Mouse (Mus musculus) lung, embryonic 16.5 days (tissue): ENCODE results near the gene 1810037I17Rik. TPM values are rescaled to one million over a fixed set of nuclear protein-coding genes. Genes with fewer than 3 reads are reported as not detected.

Source experiments
- ATAC-seq: fragments of 200-750 bp; cut with Nextera tagmentation; 2 replicates; pipeline ENCODE4 v1.8.0; 2017; ENCODE audit warnings: low read depth, mild to moderate bottlenecking, moderate library complexity
- H3K27ac ChIP-seq: fragments of 300-500 bp; sonication (generic); 2 replicates; pipeline ENCODE4 v1.5.1; 2014; ENCODE audit warnings: mild to moderate bottlenecking, control low read depth, low read length
- H3K27me3 ChIP-seq: fragments of 300-500 bp; sonication (generic); 2 replicates; pipeline ENCODE4 v1.6.1; 2014; ENCODE audit warnings: low read depth, low read length, mixed read lengths; ENCODE audit not compliant: control insufficient read depth, insufficient read depth
- H3K36me3 ChIP-seq: fragments of 300-500 bp; sonication (generic); 2 replicates; pipeline ENCODE4 v1.6.1; 2014; ENCODE audit warnings: low read length; ENCODE audit not compliant: control insufficient read depth, insufficient read depth
- H3K4me1 ChIP-seq: fragments of 300-500 bp; sonication (generic); replicated peaks from 2 replicates; pipeline ENCODE4 v1.6.1; 2014; ENCODE audit warnings: low read length, mixed read lengths; ENCODE audit not compliant: control insufficient read depth, insufficient read depth
- H3K4me2 ChIP-seq: fragments of 300-500 bp; sonication (generic); 2 replicates; pipeline ENCODE4 v1.6.1; 2014; ENCODE audit warnings: low read depth, low read length, control low read depth
- H3K4me3 ChIP-seq: fragments of 300-500 bp; sonication (generic); 2 replicates; pipeline ENCODE4 v1.5.1; 2014; ENCODE audit warnings: mild to moderate bottlenecking, low read length, control low read depth
- H3K9ac ChIP-seq: fragments of 300-500 bp; sonication (generic); 2 replicates; pipeline ENCODE4 v1.6.1; 2014; ENCODE audit warnings: low read length, control low read depth
- H3K9me3 ChIP-seq: fragments of 300-500 bp; sonication (generic); 2 replicates; pipeline ENCODE4 v1.6.1; 2016; ENCODE audit warnings: low read length; ENCODE audit not compliant: control insufficient read depth
- WGBS: fragments of 180-500 bp; shearing (Covaris S2); extraction: QIAGEN DNeasy Blood & Tissue Kit; methylation state at CpG from one replicate; pipeline ENCODE4 v1.1.7; 2014; 5-methylcytosine and 5-hydroxymethylcytosine counted together
- polyA plus RNA-seq: library from polyadenylated mRNA; unstranded; fragments of >200 nt; fragmentation: Nextera tagmentation; extraction: Ambion mirVana; gene quantifications from 2 replicates; pipeline ENCODE4 v1.2.1, GENCODE M21; 2015

The 1810037I17Rik gene
- 113 and 118 TPM in 2 replicates for polyA plus RNA-seq

DNA sequence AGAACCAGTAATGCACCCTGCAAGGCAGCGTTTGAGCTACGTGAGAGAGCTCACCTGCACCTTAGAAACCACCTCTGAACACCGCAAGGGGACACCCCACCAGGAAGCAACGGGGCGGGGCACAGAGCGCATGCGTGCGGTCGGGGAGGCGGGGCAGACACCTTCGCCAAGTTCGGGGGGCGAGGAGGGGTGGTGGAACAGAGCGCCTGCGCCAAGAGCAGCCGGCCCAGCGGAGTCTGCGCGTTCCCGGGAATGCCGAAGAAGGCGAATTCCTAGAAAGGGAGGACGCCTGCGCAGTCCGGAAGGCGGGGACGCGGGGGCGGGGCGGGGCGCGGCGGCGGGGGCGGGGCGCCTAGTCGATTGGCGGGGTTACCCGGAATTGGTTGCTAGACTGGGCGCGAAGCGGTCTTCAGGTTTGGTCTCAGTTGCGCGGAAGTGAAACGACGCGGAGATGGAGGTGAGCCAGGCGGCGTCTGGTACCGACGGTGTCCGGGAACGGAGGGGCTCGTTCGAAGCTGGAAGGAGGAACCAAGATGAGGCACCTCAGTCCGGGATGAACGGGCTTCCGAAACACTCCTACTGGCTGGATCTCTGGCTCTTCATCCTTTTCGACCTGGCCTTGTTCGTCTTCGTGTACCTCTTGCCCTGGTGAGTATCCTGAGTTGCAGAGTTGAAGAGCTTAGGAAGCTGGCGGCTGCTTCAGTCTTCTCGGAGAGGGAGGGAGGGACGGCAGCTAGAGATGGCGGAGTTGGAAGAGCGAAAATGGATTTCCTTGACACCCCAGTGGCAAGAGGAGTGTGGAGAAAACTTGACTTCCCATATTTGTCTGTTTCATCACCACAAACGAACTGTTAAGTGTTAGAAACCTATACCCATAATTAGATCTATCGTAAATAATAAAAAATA, at the start of gene 1810037I17Rik:
Gene 1810037I17Rik (plus strand): TSS at position 195 of the 906 bp plus-strand sequence.
- H3K9me3 ChIP-seq: no peaks in the 10 kb centered on the region
- H3K27ac ChIP-seq: peak within 1 kb of the TSS; percentile 93
- H3K36me3 ChIP-seq: no peaks in the 10 kb centered on the region
- no peaks in the 10 kb centered on the region for H3K27me3 ChIP-seq
- peak within 1 kb of the TSS; percentile 82 for H3K9ac ChIP-seq
- WGBS: 1% methylated on average over 66 of the region's 68 CpGs
- H3K4me1 ChIP-seq: peaks cover 5% of the 10 kb centered on the region
- peak within 1 kb of the TSS; percentile 63 for H3K4me2 ChIP-seq
- ATAC-seq: peak; percentile 99
- H3K4me3 ChIP-seq: peak within 1 kb of the TSS; percentile 70

DNA sequence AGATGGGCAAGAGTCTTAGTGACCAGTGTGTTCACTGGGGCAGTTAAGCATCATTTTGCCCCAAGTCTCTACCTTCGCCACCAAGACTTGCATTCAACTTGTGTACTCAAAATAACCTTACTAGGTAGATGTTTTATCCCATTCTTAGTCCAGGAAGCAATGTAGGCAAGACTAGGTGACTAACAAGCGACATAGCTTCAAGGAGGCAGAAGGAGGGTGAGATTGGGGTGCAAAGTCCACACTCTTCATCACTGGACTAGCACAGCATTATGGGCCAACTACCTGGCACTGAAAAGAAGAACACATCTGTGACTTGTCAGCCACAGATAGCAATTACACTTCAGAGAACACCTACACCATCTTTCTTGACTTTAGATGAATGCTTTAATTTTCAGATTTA, 47.1 kb upstream of the 1810037I17Rik start:
- H3K9me3 ChIP-seq: no peaks in the 10 kb centered on the region
- H3K27ac ChIP-seq: no peak overlapping the region
- H3K36me3 ChIP-seq: no peaks in the 10 kb centered on the region
- no peak overlapping the region for H3K4me3 ChIP-seq
- ATAC-seq: no peak
- H3K4me1 ChIP-seq: no peaks in the 10 kb centered on the region
- no peak overlapping the region for H3K9ac ChIP-seq
- no peak overlapping the region for H3K4me2 ChIP-seq
- H3K27me3 ChIP-seq: no peaks in the 10 kb centered on the region
- WGBS: 80% methylated on average over 2 of the region's 2 CpGs

GRCm38 (mm10) chr3:122877543-122877942, 46.5 kb upstream of the 1810037I17Rik start:
- WGBS: 73% methylated on average over 3 of the region's 3 CpGs
- no peak for ATAC-seq
- H3K4me3 ChIP-seq: no peak overlapping the region
- H3K27me3 ChIP-seq: no peaks in the 10 kb centered on the region
- H3K9ac ChIP-seq: no peak overlapping the region
- no peak overlapping the region for H3K27ac ChIP-seq
- H3K9me3 ChIP-seq: no peaks in the 10 kb centered on the region
- no peaks in the 10 kb centered on the region for H3K4me1 ChIP-seq
- H3K4me2 ChIP-seq: no peak overlapping the region
- no peaks in the 10 kb centered on the region for H3K36me3 ChIP-seq

- Histone ChIP-seq H3K27ac (no peak overlapping the region), H3K9me3 (no peaks in the 10 kb centered on the region), H3K4me1 (no peaks in the 10 kb centered on the region), H3K27me3 (no peaks in the 10 kb centered on the region), H3K4me3 (no peak overlapping the region), H3K9ac (no peak overlapping the region), H3K4me2 (no peak overlapping the region), H3K36me3 (no peaks in the 10 kb centered on the region)
- 79% methylated on average over 8 of the region's 8 CpGs for WGBS
- ATAC-seq: no peak
Measured at GRCm38 (mm10) chr3:122878705-122879315, 45.2 kb upstream of the 1810037I17Rik start.

DNA sequence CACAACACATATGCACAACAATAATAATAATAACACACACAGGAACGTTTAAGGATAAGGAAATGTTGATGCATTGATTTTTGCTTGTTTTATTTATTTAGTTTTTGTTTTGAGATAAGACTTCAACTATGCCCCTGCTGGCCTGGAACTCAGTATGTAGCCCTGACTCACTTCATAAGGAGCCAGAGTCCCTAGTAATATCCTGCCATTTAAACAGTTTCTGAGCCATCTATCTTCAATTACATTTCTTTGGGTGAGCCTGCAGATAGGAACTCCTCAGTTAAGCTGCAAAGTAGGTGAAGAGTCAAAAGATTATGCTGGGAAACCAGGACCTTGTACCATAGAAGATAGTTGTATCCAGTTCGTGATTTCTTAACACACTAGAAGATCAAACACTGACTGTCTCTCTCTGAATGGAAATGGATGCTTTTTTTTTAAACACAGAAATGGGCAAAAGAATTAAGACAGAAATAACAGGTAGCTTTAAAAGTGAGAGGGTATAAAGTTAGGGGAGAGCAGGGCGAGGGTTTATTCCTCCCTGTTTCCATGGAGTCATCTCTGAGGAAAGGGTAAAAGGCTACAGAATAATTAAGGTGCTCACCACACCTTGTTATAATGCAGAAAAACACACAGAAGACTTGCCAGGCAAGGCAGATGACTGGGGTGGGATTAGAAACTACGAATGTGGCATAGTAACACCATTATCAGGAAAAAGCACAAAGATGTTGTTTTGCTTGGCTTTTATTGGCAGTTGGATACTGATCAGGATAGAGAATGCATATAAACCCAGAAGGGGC, 36.3 kb upstream of the 1810037I17Rik start:
- no peak for ATAC-seq
- H3K9ac ChIP-seq: no peak overlapping the region
- H3K36me3 ChIP-seq: no peaks in the 10 kb centered on the region
- 56% methylated on average over 4 of the region's 4 CpGs for WGBS
- H3K4me3 ChIP-seq: no peak overlapping the region
- H3K27me3 ChIP-seq: no peaks in the 10 kb centered on the region
- H3K9me3 ChIP-seq: no peaks in the 10 kb centered on the region
- H3K4me2 ChIP-seq: no peak overlapping the region
- H3K27ac ChIP-seq: peak overlapping the region; percentile 59
- peaks cover 7% of the 10 kb centered on the region; the same call in 1 of the 2 replicates for H3K4me1 ChIP-seq

DNA sequence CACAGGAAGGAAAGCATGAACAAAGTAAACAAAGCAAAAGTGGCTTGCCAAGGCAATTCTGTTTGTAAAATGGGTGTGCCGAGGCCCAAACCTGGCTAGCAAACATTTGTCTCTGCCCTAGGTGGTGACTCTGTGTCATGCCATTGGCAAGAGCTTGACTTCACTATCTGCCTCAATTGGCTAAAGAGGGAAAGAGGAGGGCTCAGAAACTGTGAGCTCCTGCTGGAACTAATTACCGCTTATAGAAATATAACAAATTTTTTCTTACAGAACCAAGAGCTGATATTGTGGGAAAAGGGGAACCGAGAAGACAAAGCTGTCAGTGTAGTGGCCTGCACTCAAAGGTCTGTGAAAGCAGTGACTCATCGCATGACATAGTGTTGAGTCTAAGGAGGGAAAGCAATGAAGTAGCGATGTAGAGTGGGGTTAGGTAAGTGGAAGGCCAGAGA, 35.6 kb upstream of the 1810037I17Rik start:
- WGBS: 41% methylated on average over 5 of the region's 5 CpGs
- H3K27me3 ChIP-seq: no peaks in the 10 kb centered on the region
- no peak overlapping the region for H3K9ac ChIP-seq
- H3K36me3 ChIP-seq: no peaks in the 10 kb centered on the region
- no peaks in the 10 kb centered on the region for H3K9me3 ChIP-seq
- ATAC-seq: peak; percentile 62; the same call in 1 of the 2 replicates
- no peak overlapping the region for H3K4me2 ChIP-seq
- H3K27ac ChIP-seq: peak overlapping the region; percentile 59
- H3K4me3 ChIP-seq: no peak overlapping the region
- peaks cover 7% of the 10 kb centered on the region; the same call in 1 of the 2 replicates for H3K4me1 ChIP-seq

DNA sequence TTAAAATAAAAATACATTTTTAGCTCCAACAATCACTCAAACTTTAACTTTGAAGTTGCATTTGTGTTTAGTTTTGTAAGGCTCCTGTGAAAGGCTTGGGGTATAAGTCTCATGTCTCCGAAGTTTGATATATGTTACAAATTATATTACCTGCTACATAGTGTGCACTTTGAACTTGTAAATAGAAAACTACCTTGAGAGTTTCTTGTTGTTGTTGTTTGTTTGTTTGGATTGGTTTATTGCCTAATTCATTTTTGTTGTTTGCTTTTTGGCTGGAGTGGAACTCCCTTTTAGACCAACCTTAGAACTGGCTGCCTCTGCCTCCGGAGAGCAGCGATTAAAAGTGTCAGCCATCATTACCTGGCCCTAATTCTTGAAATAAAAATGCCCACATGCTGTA, 29.2 kb upstream of the 1810037I17Rik start, which contains the start of gene Fabp2:
Gene Fabp2 (plus strand): TSS at position 301 of the 400 bp plus-strand sequence.
- H3K27ac ChIP-seq: no peak within 1 kb of the TSS
- H3K4me1 ChIP-seq: no peaks in the 10 kb centered on the region
- no peaks in the 10 kb centered on the region for H3K9me3 ChIP-seq
- no peak for ATAC-seq
- H3K4me2 ChIP-seq: no peak within 1 kb of the TSS
- no peak within 1 kb of the TSS for H3K4me3 ChIP-seq
- 87% methylated on average over 3 of the region's 3 CpGs for WGBS
- no peaks in the 10 kb centered on the region for H3K36me3 ChIP-seq
- H3K27me3 ChIP-seq: no peaks in the 10 kb centered on the region
- H3K9ac ChIP-seq: no peak within 1 kb of the TSS

DNA sequence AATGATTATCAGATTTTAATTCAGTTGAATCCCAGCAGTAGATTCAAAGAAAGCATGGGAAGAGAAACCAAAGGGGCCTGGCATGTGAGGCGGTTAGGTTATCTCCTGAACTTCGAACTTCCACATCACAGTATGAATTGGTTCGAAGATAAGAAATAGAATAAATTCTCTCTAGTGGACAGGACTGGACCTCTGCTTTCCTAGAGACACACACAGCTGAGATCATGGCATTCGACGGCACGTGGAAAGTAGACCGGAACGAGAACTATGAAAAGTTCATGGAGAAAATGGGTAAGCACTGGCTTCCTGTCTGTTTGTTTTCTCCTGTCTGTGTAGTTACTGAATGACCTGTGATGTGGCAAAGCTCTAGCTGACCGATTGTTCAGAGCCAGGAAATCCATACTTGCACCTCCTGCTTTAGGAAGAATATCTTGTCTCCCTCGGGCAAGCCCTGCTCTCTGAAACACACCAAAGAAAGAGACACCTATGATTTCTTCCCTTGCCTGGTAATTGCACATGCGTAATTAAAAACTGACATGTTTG, 28.7 kb upstream of the 1810037I17Rik start:
- H3K9me3 ChIP-seq: no peaks in the 10 kb centered on the region
- H3K36me3 ChIP-seq: no peaks in the 10 kb centered on the region
- H3K4me2 ChIP-seq: no peak overlapping the region
- H3K4me3 ChIP-seq: no peak overlapping the region
- 54% methylated on average over 11 of the region's 11 CpGs for WGBS
- no peak overlapping the region for H3K27ac ChIP-seq
- H3K9ac ChIP-seq: no peak overlapping the region
- ATAC-seq: no peak
- no peaks in the 10 kb centered on the region for H3K4me1 ChIP-seq
- H3K27me3 ChIP-seq: no peaks in the 10 kb centered on the region
